Comparison of ENCODE assay signal across 9 mouse cellular contexts in genomic region chr1:80213146-80213545, GRCm38 (mm10). TPM values are rescaled to one million over a fixed set of nuclear protein-coding genes. Genes with fewer than 3 reads are reported as not detected.
DNase-seq lines count a peak whose midpoint lies in the region; ATAC-seq lines count a peak whose summit lies in the region.
"Had no signal": no experiment of that assay in that cellular context is flagged by ENCODE, and none has a peak within 500 bp of the region (broad histone marks: within the 10 kb centered on the region; RNA-seq: fewer than 3 reads in every experiment).

No protein-coding gene starts in this region.

- H3K4me1 ChIP-seq in kidney, embryonic 16.5 days (ENCODE audit: insufficient read depth, low read length): peaks cover 4% of the 10 kb centered on the region; the same call in 1 of the 2 replicates
- H3K4me1 ChIP-seq in intestine, embryonic 15.5 days (replicated peaks): no peaks in the 10 kb centered on the region

- H3K36me3 ChIP-seq in kidney, embryonic 16.5 days (ENCODE audit: insufficient read depth, low read length): no peaks in the 10 kb centered on the region
- H3K36me3 ChIP-seq in intestine, embryonic 15.5 days: no peaks in the 10 kb centered on the region

- H3K9ac ChIP-seq in kidney, embryonic 16.5 days (replicated peaks; ENCODE audit: low read length): no peak overlapping the region
- no peak overlapping the region for H3K9ac ChIP-seq in intestine, embryonic 15.5 days
- H3K9ac ChIP-seq: liver, embryonic 14.5 days had no signal

- H3K9me3 ChIP-seq in kidney, embryonic 16.5 days (ENCODE audit: low read length): no peaks in the 10 kb centered on the region
- H3K9me3 ChIP-seq in intestine, embryonic 15.5 days: no peaks in the 10 kb centered on the region

- peak overlapping the region; percentile 65 for H3K27ac ChIP-seq in kidney, embryonic 16.5 days (ENCODE audit: low read length)
- peak overlapping the region; percentile 36; the same call in 1 of the 2 replicates for H3K27ac ChIP-seq in intestine, embryonic 15.5 days
- H3K27ac ChIP-seq: liver, embryonic 14.5 days had no signal

- peak overlapping the region; percentile 29 for H3K4me2 ChIP-seq in kidney, embryonic 16.5 days (replicated peaks; ENCODE audit: low read depth, low read length)
- H3K4me2 ChIP-seq in intestine, embryonic 15.5 days (replicated peaks): peak overlapping the region; percentile 9; the same call in 1 of the 2 replicates

- ATAC-seq in kidney, embryonic 16.5 days (ENCODE audit: low FRiP score, low TSS enrichment): no peak
- no peak for ATAC-seq in intestine, embryonic 15.5 days

- peak overlapping the region; percentile 24 for H3K4me3 ChIP-seq in kidney, embryonic 16.5 days (ENCODE audit: low read length)
- H3K4me3 ChIP-seq in intestine, embryonic 15.5 days (replicated peaks): no peak overlapping the region; the same call in 1 of the 2 replicates

- 77% methylated on average over 10 of the region's 10 CpGs for WGBS in kidney, embryonic 16.5 days
- WGBS in intestine, embryonic 15.5 days: 85% methylated on average over 10 of the region's 10 CpGs

- no peaks in the 10 kb centered on the region for H3K27me3 ChIP-seq in kidney, embryonic 16.5 days (ENCODE audit: insufficient read depth, low read length)
- no peaks in the 10 kb centered on the region for H3K27me3 ChIP-seq in intestine, embryonic 15.5 days (replicated peaks)

- peak; percentile 14 for DNase-seq in cerebellum, postnatal 10 days
- DNase-seq in cerebellum, postnatal 4 days (ENCODE audit: low spot score in 2 of 2): no peak
- no peak for DNase-seq in kidney, adult 18-20 months
- peak; percentile 17 for DNase-seq in lung, postnatal 25 days (ENCODE audit: low spot score)
- no peak for DNase-seq in gastrocnemius, adult 8-10 months (ENCODE audit: low spot score in 2 of 2)
- no peak for DNase-seq in ovary, postnatal 36 days (ENCODE audit: low spot score)

RNA-seq across cellular contexts. Expression of gene Fam124b, which starts 5.1 kb away (rescaled TPM):
- polyA plus RNA-seq in kidney, embryonic 16.5 days (2015; fragmentation: Nextera tagmentation; extraction: Ambion mirVana): 0.67 and 1.7 TPM in 2 replicates
- polyA plus RNA-seq in intestine, embryonic 15.5 days (2015; fragmentation: Nextera tagmentation; extraction: Ambion mirVana): 0.93 and 1.0 TPM in 2 replicates
- total RNA-seq in gastrocnemius, adult 8-10 months (2022): under 1 TPM; 0.20 to 0.44 (median 0.26) TPM
- polyA plus RNA-seq: liver, embryonic 14.5 days had no signal

Comparison
In these comparisons a context has a peak if more than half of its experiments do, and no peak if none do; other contexts are left out.
1. DNase-seq: peak in cerebellum, postnatal 10 days (2 of 2) and lung, postnatal 25 days (single experiment); none in cerebellum, postnatal 4 days (0 of 2), kidney, adult 18-20 months (single experiment), gastrocnemius, adult 8-10 months (0 of 2) and ovary, postnatal 36 days (single experiment).